Mouse (Mus musculus): Measurements from ENCODE around the gene Vps50.

GRCm38 (mm10) chr6:3565005-3565404 is 66.8 kb downstream of the Vps50 start:
- no peak for TF ChIP-seq CTCF (IDR thresholded peaks at IDR 0.05; ENCODE audit: low read depth)
- TF ChIP-seq EP300 (IDR thresholded peaks at IDR 0.05; ENCODE audit: low read depth), result no peak
